Mouse (Mus musculus) gastrocnemius, postnatal 25 days (tissue): ENCODE data around the gene Actl11. TPM values are rescaled to one million over a fixed set of nuclear protein-coding genes. Genes with fewer than 3 reads are reported as not detected.

Experiments
- DNase-seq: peaks from one replicate; pipeline ENCODE4 v3.0.0; 2022
- long read RNA-seq, 2 experiments: library from polyadenylated mRNA; stranded (forward); transcript quantifications; one replicate each; pipeline ENCODE4 v2.0.0; 2021
- total RNA-seq, 2 experiments: library from RNA; stranded (reverse); gene quantifications; 1 replicate in 1 of 2; 2 replicates in 1 of 2; pipeline ENCODE4 v1.2.3; 2021

Actl11 gene
- not detected for total RNA-seq
- long read RNA-seq, experiment 1 = 0 reads
- long read RNA-seq, experiment 2 = 0 reads

- no peak for DNase-seq
These were observed at the start of gene Actl11 for GRCm38 (mm10) chr9:107928169-107928568. Gene Actl11, plus strand, starts transcription at chr9:107928469.

GRCm38 (mm10) chr9:107880411-107880810 is 47.9 kb upstream of the Actl11 start:
- no peak for DNase-seq

- DNase-seq = peak; percentile 91
These were observed 40.4 kb upstream of the Actl11 start, which contains the start of gene Mon1a for GRCm38 (mm10) chr9:107887804-107888266. Gene Mon1a, plus strand, starts transcription at chr9:107888151.

GRCm38 (mm10) chr9:107888267-107888850 is 39.9 kb upstream of the Actl11 start:
- no peak for DNase-seq

DNA sequence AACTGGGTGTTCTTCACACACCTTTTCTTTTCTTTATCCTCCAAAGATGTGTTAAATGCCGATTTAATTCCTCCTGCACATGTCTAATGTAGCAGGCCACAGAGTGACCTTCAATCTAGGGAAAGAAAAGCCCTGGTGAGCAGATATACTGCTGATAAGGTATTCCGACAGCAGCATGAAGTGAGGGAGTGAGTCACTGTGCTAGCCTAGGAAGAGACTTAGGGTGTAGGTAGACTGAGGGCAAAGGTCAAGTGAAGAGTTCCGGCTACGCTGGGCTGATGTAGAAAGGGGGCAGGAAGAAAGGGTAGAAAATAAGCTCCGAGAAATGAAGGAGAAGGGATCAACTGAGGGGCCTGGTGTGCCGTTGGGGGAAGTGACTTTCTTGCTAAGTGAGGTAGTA is 38.0 kb upstream of the Actl11 start:
- DNase-seq = no peak

GRCm38 (mm10) chr9:107891023-107891422 is 37.2 kb upstream of the Actl11 start:
- no peak for DNase-seq

DNA sequence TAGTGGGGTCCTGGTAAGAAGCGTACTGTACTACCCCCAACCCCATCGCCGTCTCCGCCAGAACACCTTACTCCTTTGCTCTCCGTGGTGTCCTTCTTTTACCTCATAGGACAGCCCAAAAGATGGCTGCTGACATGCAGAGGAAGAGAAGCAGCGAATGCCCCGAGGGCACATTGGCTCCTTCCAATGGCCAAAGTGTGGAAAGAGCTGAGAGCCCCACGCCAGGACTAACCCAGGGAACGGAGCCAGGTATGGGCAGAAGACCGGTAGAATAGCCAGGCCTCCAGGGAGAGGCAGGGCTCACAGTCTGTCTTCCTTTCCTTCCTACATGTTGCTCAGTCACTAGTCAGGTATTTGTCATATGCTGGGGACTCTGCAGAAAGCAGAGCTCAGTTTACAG is 29.7 kb upstream of the Actl11 start:
- DNase-seq = no peak

DNA sequence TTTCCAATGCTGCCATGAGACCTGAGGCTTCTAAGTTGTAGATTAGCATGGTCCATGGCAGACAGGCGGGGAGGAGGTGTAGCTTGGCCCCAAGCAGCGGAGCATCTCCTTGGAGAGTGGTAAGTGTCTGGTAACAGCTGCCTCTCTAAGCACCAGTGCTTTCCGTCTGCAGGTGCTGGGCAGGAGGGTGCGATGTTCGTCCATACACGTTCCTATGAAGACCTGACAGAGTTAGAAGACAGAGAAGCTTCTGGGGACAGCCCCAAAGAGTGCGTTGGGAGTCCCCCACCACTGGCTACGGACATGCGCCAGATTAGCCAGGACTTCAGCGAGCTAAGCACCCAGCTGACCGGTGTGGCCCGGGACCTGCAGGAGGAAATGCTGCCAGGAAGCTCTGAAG is 28.4 kb upstream of the Actl11 start:
- no peak for DNase-seq

- no peak for DNase-seq
These were observed 27.2 kb upstream of the Actl11 start for GRCm38 (mm10) chr9:107900840-107901626.

- no peak for DNase-seq
These were observed 26.7 kb upstream of the Actl11 start for GRCm38 (mm10) chr9:107901627-107901914.

- peak; percentile 73 for DNase-seq
These were observed 23.5 kb upstream of the Actl11 start for GRCm38 (mm10) chr9:107904726-107905125.

DNA sequence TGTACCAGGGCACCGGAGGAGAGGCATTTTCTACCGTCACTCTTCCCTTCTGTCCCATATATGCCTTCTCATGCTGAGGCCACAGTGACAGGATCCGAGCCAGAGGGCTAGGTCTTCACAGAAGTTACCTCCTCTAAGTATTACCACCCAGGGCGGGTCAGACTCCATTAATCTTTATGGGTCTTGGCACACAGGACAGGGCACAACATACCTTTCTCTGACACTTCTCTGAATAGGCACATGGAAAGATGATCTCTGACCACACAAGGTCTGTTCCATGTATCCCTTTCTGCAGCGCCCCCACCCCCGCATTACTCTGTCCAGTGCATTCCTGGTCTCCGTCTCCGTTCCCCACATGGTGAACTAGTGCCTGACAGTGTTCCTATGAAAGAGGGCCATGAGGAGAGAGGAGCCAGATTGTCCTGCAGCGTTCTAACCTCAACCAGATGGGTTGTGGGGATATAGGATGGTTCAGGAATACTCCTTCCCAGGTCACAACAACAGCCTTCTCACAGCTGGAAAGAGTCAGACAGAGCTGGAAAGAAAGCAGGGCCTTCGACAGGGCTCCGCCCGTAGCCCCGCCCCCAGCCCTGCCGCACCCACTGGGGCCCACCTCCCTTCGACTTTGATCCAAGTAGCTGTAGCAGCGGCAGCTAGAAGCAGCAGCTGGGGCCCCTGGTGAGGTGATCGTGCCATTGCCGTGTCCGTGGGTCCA is 21.9 kb upstream of the Actl11 start, which contains the start of gene Mst1r:
Gene Mst1r (plus strand): TSS at position 622 of the 715 bp plus-strand sequence.
- DNase-seq = peak; percentile 85

GRCm38 (mm10) chr9:107906967-107907800 is 21.1 kb upstream of the Actl11 start:
- no peak for DNase-seq

DNA sequence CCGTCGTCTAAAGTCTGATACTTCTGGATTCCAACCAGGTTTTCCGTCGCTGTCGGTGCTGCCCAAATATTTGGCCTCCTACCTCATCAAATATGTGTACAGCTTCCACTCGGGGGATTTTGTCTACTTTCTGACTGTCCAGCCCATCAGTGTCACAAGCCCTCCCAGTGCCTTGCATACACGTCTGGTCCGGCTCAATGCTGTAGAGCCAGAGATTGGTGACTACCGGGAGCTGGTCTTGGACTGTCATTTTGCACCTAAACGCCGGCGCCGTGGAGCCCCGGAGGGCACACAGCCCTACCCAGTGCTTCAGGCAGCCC is 20.5 kb upstream of the Actl11 start:
- no peak for DNase-seq

DNA sequence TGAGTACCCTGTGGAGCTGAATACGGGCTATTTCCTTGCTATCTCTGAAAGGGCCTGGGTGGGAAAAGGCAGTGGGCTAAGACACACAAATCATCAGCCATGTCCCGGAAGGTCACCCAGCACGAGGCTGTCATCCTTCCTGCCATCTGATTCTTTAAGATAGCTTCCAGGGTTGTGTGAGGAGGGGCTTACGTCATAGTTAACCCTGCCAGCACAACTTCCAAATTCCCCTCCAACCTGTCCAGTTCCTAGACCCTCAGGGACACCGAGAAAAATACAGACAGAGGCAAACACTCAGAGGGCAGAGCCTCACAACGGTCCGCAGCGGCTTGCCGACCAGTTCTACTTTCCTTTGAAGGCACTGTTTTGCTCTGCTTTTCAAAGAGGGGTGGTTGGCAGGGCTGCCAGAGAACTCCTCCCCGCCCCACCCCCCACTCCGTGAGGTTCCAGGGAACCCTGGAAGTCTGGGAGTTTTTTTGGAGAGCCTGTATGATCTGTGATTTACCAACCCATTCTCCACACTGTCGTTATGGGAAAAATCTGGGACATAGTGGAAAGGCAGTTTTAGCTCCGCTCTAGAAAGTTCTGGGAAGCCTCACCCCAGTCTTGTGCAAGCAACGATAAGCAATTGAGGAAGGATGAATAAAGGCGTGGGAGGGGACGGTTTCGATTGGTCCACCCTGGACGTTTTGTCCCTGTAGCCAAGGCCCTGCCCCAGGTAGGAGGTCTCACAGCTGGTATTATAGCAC is 19.7 kb upstream of the Actl11 start:
- DNase-seq = peak; percentile 45

GRCm38 (mm10) chr9:107910025-107910769 is 18.1 kb upstream of the Actl11 start:
- DNase-seq = no peak

GRCm38 (mm10) chr9:107914764-107915420 is 13.4 kb upstream of the Actl11 start:
- DNase-seq = no peak

GRCm38 (mm10) chr9:107917895-107918608 is 10.2 kb upstream of the Actl11 start:
- no peak for DNase-seq

DNA sequence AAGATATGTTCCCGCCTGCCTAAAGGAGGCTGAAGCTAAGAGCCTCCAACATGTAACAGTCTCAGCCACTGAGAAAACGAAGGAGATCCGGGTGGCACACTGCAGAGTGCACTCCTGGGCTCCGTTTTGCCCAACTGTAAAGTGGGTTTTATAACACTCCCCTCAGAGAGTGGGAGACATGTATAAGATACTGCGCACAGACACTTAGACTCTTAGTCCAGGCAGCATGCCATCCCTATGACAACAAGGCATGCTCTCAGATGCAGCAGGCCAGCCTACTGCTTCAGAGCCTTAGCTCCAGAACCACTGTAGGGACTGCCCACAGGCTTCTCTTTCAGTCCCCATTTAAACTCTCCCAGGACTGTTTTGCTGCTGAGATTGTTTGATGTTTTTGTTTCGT is 9.4 kb upstream of the Actl11 start:
- no peak for DNase-seq

- no peak for DNase-seq
These were observed 8.8 kb upstream of the Actl11 start for GRCm38 (mm10) chr9:107919441-107919840.
